Mouse (Mus musculus) thymus, postnatal 0 days (tissue): Measurements from ENCODE around the gene Asgr1. TPM values are rescaled to one million over a fixed set of nuclear protein-coding genes. Genes with fewer than 3 reads are reported as not detected.
A peak's percentile ranks its signal among the peaks of the same experiment; 100 is the strongest.

ENCODE experiments used
- DNase-seq: peaks from one replicate; pipeline ENCODE4 v3.0.0-alpha.2; 2015; ENCODE audit warnings: low spot score
- polyA plus RNA-seq: library from polyadenylated mRNA; unstranded; fragments of >200 nt; fragmentation: Nextera tagmentation; extraction: Ambion mirVana; gene quantifications from 2 replicates; pipeline ENCODE4 v1.2.1, GENCODE M21; 2015

Gene Asgr1
- polyA plus RNA-seq, 1 experiment from 2014 or later, result 0.31 TPM

GRCm38 (mm10) chr11:70024151-70024514, 29.8 kb upstream of the Asgr1 start:
- DNase-seq, result no peak

GRCm38 (mm10) chr11:70026689-70027088, 27.2 kb upstream of the Asgr1 start:
- DNase-seq, result no peak

- DNase-seq, result no peak
Observed at GRCm38 (mm10) chr11:70027397-70027796, 26.5 kb upstream of the Asgr1 start.

GRCm38 (mm10) chr11:70028401-70029129, 25.3 kb upstream of the Asgr1 start:
- DNase-seq, result no peak

GRCm38 (mm10) chr11:70029130-70029801, 24.6 kb upstream of the Asgr1 start:
- peak; percentile 78 for DNase-seq

- no peak for DNase-seq
Observed at GRCm38 (mm10) chr11:70029829-70030550, 23.9 kb upstream of the Asgr1 start.

- no peak for DNase-seq
Observed at GRCm38 (mm10) chr11:70030651-70031320, 23.1 kb upstream of the Asgr1 start.

- DNase-seq, result no peak
Observed at GRCm38 (mm10) chr11:70031321-70031670, 22.6 kb upstream of the Asgr1 start.

GRCm38 (mm10) chr11:70038174-70038573, 15.7 kb upstream of the Asgr1 start:
- no peak for DNase-seq

GRCm38 (mm10) chr11:70039631-70040030, 14.3 kb upstream of the Asgr1 start:
- no peak for DNase-seq

GRCm38 (mm10) chr11:70040184-70040583, 13.7 kb upstream of the Asgr1 start:
- no peak for DNase-seq

- DNase-seq, result no peak
Observed at GRCm38 (mm10) chr11:70042309-70043085, 11.4 kb upstream of the Asgr1 start.

- no peak for DNase-seq
Observed at GRCm38 (mm10) chr11:70043665-70044064, 10.2 kb upstream of the Asgr1 start.

GRCm38 (mm10) chr11:70045435-70045834, 8.4 kb upstream of the Asgr1 start:
- no peak for DNase-seq

- no peak for DNase-seq
Observed at GRCm38 (mm10) chr11:70049366-70049765, 4.5 kb upstream of the Asgr1 start.

- DNase-seq, result peak; percentile 23
Observed at GRCm38 (mm10) chr11:70049816-70050215, 4.1 kb upstream of the Asgr1 start.

- DNase-seq, result no peak
Observed at GRCm38 (mm10) chr11:70053156-70053555, 729 bp upstream of the Asgr1 start.

GRCm38 (mm10) chr11:70055618-70056214, 1.8 kb downstream of the Asgr1 start:
- peak; percentile 67 for DNase-seq

- DNase-seq, result no peak
Observed at GRCm38 (mm10) chr11:70057805-70058204, 3.9 kb downstream of the Asgr1 start.

- no peak for DNase-seq
Observed at GRCm38 (mm10) chr11:70059930-70060329, 6.0 kb downstream of the Asgr1 start.

GRCm38 (mm10) chr11:70063053-70063452, 9.2 kb downstream of the Asgr1 start:
- DNase-seq, result no peak
